Mouse (Mus musculus) ES-Bruce4 (cell line): ENCODE measurements around the gene Kynu.

ENCODE experiments used
- CTCF ChIP-seq: IDR thresholded peaks from one replicate; pipeline ENCODE4 v1.8.1; 2011; ENCODE audit warnings: low read depth, low read length
- EP300 ChIP-seq: IDR thresholded peaks from 2 replicates; pipeline ENCODE4 v1.6.1; 2011; ENCODE audit warnings: low read depth, low read length; ENCODE audit not compliant: insufficient read depth
- POLR2A ChIP-seq: IDR thresholded peaks from one replicate; pipeline ENCODE4 v1.8.1; 2011; ENCODE audit warnings: low read length; ENCODE audit not compliant: insufficient read depth

GRCm38 (mm10) chr2:43636498-43636897, 81.4 kb downstream of the Kynu start:
- TF ChIP-seq POLR2A: no peak
- no peak for TF ChIP-seq CTCF
- TF ChIP-seq EP300: no peak
